Comparison of ENCODE assay signal across 8 mouse cellular contexts in genomic region chr7:35647101-35647698, GRCm38 (mm10). TPM values are rescaled to one million over a fixed set of nuclear protein-coding genes. Genes with fewer than 3 reads are reported as not detected.
DNase-seq lines count a peak whose midpoint lies in the region; ATAC-seq and TF ChIP-seq lines count a peak whose summit lies in the region.

TSS of gene Pdcd5 (minus strand) at chr7:35647521.

- H3K4me2 ChIP-seq in hindbrain, embryonic 13.5 days: peak within 1 kb of the TSS; percentile 78

- peaks cover 3% of the 10 kb centered on the region for H3K27me3 ChIP-seq in Patski
- H3K27me3 ChIP-seq in hindbrain, embryonic 13.5 days: no peaks in the 10 kb centered on the region

- CTCF ChIA-PET in Patski (lab: Charles Lee): no interaction called here

- DNase-seq in Patski (ENCODE audit: low read depth, low spot score): peak; percentile 89
- peak; percentile 99 for DNase-seq in cerebellum, postnatal 14 days
- DNase-seq in frontal cortex, postnatal 14 days (ENCODE audit: low spot score in 2 of 2): peak; percentile 94 to 95
- peak; percentile 97 to 99 for DNase-seq in layer of hippocampus, postnatal 25 days (ENCODE audit: extremely low spot score in 1 of 2, low spot score in 1 of 2)
- peak; percentile 95 for DNase-seq in lung, postnatal 25 days (ENCODE audit: low spot score)
- DNase-seq in retina, embryonic 14.5 days (ENCODE audit: low spot score): peak; percentile 98
- DNase-seq in thymus, postnatal 4 days: peak; percentile 99

- POLR2A ChIA-PET in Patski (lab: Charles Lee): no interaction called here

- H3K9me3 ChIP-seq in hindbrain, embryonic 13.5 days: no peaks in the 10 kb centered on the region

- ATAC-seq in Patski: peak; percentile 82
- peak; percentile 94 for ATAC-seq in hindbrain, embryonic 13.5 days (ENCODE audit: low FRiP score)

- in situ Hi-C loops in Patski (cut with MboI; ENCODE audit: low pct_unique_long_range_greater_than_20kb): no loop called here

- TF ChIP-seq CTCF in Patski (IDR thresholded peaks at IDR 0.05): no peak

- WGBS in hindbrain, embryonic 13.5 days: under 1% methylated on average over 60 of the region's 64 CpGs

- H3K9ac ChIP-seq in hindbrain, embryonic 13.5 days: peak within 1 kb of the TSS; percentile 95

- H3K4me3 ChIP-seq in hindbrain, embryonic 13.5 days: peak within 1 kb of the TSS; percentile 95

- peaks cover 29% of the 10 kb centered on the region for H3K36me3 ChIP-seq in hindbrain, embryonic 13.5 days

- peaks cover 13% of the 10 kb centered on the region for H3K4me1 ChIP-seq in hindbrain, embryonic 13.5 days (replicated peaks)

- peak within 1 kb of the TSS; percentile 88 for H3K27ac ChIP-seq in hindbrain, embryonic 13.5 days

RNA-seq across cellular contexts. Expression of gene Pdcd5, which starts in this region (rescaled TPM):
- polyA plus RNA-seq in Patski (2021): 80.7 TPM
- 245 and 251 TPM in 2 replicates for polyA plus RNA-seq in hindbrain, embryonic 13.5 days (2015; fragmentation: Nextera tagmentation; extraction: Ambion mirVana)
- 10 to 100 TPM; 68.2 to 71.1 TPM for total RNA-seq in layer of hippocampus, postnatal 25 days (2021)

Comparison
In these comparisons a context has a peak if more than half of its experiments do, and no peak if none do; other contexts are left out.
1. Peak in every context shown above with its lines: DNase-seq, ATAC-seq, H3K4me3 ChIP-seq and H3K27ac ChIP-seq.